Mouse (Mus musculus) left cerebral cortex, postnatal 4 days (tissue): Measurements from ENCODE around the gene Plekhg1. TPM values are rescaled to one million over a fixed set of nuclear protein-coding genes. Genes with fewer than 3 reads are reported as not detected.
A peak's percentile ranks its signal among the peaks of the same experiment; 100 is the strongest.

ENCODE experiments used
- DNase-seq: peaks from one replicate; pipeline ENCODE4 v3.0.0-alpha.2; 2022
- intact Hi-C: fragments of 180-260 bp; cut with DNase I; formaldehyde crosslinking; loops from one replicate; pipeline ENCODE4 v1.15.1; 2025
- total RNA-seq, 2 experiments: library from RNA; stranded (reverse); gene quantifications; 2 replicates each; pipeline ENCODE4 v1.2.3; 2021

Plekhg1 gene
- total RNA-seq, 2 experiments from 2014 or later, result 13.2 to 16.0 TPM

GRCm38 (mm10) chr10:3818940-3819701, 79.0 kb downstream of the Plekhg1 start:
- DNase-seq, result no peak
- intact Hi-C loops, result no loop called here

GRCm38 (mm10) chr10:3823826-3824225, 83.7 kb downstream of the Plekhg1 start:
- intact Hi-C loops, result no loop called here
- no peak for DNase-seq

GRCm38 (mm10) chr10:3826043-3826442, 85.9 kb downstream of the Plekhg1 start:
- intact Hi-C loops, result no loop called here
- no peak for DNase-seq

- no peak for DNase-seq
- intact Hi-C loops, result no loop called here
Observed at GRCm38 (mm10) chr10:3827368-3827767, 87.2 kb downstream of the Plekhg1 start.

GRCm38 (mm10) chr10:3829472-3829871, 89.3 kb downstream of the Plekhg1 start:
- intact Hi-C loops, result no loop called here
- no peak for DNase-seq

DNA sequence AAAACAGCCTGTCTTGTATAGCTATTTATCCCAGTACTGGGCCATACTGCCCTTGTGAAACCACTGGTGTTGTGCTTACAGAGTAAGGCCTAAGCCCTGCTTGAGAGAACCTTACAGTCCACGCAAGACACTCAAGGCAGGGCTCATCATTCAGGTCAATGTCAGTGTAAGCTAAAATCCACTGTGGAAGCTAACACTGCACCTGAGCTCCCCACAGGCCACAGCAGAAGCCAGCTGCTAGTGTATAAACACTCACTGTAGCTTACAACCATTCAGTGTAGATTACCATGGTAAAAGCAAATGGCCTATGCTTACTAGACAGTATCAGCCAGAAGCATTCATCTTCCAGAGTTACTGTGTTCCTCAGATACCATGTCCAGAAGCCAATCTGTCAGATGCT, 90.5 kb downstream of the Plekhg1 start:
- intact Hi-C loops, result no loop called here
- no peak for DNase-seq

DNA sequence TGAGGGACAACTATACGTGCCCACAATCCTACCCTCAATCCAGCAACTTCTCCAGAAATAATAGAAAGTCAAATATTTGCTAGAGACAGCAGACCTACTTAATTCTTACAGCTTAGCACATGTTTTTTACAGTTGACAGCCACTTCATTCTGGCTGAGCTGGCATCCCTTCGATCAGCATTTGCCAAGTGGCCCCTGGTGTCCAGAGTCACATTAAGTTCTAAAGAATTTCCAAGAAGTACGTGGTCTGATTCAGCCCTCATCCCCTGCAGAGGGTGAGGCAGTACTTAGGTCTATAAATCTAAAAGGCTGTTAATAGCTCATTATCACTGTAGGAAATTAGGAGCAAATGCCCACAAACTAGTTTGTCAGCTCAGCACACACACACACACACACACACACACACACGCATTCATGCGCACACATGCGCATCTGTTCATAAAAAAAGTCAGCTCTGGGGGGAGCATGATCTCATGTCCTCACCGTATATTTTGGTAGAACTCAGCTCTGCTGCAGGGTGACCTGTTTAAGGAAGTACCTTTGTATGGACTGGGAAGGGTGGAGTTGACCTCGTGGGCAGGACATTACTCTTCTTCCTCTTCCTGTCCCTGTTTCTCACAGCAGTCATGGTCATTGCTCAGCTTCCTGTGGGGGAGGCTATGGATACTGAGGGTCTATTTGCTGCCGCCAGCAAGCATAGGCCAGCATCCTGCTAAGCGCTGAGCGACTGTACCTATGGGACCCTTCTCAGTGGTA, 91.6 kb downstream of the Plekhg1 start:
- peak; percentile 21 for DNase-seq
- intact Hi-C loops, result no loop called here

- no peak for DNase-seq
- intact Hi-C loops, result no loop called here
Observed at GRCm38 (mm10) chr10:3834060-3834459, 93.9 kb downstream of the Plekhg1 start.

GRCm38 (mm10) chr10:3834678-3835077, 94.5 kb downstream of the Plekhg1 start:
- intact Hi-C loops, result no loop called here
- no peak for DNase-seq

- intact Hi-C loops, result no loop called here
- no peak for DNase-seq
Observed at GRCm38 (mm10) chr10:3835616-3836015, 95.5 kb downstream of the Plekhg1 start.

GRCm38 (mm10) chr10:3839748-3840432, 99.7 kb downstream of the Plekhg1 start:
- intact Hi-C loops, result no loop called here
- DNase-seq, result no peak

DNA sequence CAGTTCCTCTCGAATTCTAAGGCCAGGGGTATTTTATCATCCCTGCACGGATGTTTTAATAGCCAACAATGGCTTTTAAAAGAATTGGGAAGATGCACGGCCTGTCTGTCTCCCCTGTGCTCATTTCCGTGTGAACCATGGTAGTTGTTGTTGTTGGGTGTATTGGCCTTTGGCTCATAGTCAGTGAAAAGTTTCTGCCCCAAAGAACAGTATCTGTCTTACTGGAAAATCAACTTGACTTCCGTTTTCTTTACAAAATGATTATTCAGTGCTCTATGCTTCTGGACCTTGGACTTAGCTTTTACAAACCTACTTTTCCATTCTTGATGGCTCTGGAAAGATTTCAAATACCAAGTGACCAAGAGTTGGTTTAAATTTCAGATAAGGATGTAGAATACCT, 104.3 kb downstream of the Plekhg1 start:
- intact Hi-C loops, result no loop called here
- DNase-seq, result no peak

- intact Hi-C loops, result no loop called here
Observed at GRCm38 (mm10) chr10:3847021-3847420, 106.9 kb downstream of the Plekhg1 start.

DNA sequence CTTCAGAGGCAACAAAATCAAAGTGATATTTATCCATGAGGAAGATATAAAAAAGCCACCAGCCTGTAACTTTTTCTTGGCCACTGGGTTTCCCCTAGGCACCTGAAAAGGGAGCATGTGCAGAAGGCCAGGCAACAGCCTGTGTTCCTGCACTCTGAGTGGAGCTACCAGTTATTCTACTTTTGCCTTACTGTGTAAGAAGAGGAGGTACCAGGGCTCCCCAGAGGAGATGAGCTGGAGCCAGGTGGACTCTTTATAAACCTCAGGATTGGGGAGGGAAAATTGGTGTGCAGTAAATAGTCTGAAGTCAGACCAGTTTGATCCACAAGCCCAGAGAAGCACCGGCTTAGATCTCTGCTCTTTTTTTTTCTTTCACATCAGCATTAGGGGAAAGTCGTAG, 111.3 kb downstream of the Plekhg1 start:
- no peak for DNase-seq
- intact Hi-C loops, result no loop called here

More at GRCm38 (mm10) chr10:3847021-3847420, 106.9 kb downstream of the Plekhg1 start:
- DNase-seq, result no peak

DNA sequence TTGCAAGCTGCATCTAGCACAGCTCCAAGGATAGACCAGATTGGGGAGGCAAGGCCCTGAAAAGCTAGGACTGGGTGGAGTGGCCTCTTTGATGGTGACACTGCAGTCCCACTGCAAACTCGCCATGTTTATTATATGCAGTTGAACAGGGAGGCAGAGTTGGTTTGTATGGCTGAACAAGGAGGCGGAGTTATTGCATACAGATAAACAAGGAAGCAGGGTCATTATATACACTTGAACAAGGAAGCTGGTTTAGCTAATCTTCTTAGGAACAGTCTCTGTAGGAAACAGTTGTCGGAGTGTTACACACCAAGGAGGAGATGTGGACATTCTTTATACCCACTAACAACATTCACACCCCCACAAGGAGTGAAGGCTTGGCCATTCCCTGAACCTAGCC, 112.6 kb downstream of the Plekhg1 start:
- intact Hi-C loops, result no loop called here
- DNase-seq, result no peak

DNA sequence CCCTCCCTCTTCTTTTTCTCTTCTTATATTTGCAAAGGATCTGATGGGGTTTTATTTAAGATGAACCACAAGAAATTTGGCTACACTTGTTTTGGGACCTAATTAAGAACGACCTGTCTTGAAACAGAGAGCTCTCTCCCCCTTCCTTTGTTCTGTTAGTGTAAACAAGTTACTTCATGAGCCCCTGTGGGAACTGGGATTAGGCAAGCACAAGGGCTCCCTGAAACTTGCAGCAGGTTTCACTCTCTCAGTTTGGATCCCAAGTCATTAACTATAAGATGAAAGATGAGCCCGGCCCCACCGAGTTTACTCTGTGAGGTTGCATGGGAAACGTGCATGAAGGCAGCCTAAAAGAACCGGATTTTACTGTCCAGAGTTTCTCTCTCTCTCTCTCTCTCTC, 117.7 kb downstream of the Plekhg1 start:
- intact Hi-C loops, result no loop called here

DNA sequence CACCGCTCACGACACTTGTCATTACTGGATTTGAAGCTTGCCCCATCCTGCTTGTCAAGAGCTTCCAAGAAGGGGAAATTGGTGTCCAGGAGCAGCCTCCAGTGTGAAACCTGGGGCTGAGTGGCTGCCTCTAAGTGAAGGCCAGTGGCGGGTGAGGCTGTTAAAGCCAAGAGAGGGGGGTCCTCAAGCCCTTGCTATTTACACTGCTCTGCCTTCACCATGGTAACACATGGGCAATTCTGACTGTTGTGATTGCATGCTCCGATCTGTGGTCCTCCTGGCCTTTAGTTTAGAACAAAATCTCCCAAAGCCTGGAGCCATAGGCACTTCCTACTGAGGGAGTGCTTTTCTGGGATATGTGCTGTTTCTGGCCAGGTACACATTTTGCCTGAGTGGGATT, 118.3 kb downstream of the Plekhg1 start:
- intact Hi-C loops, result no loop called here
- DNase-seq, result no peak

More for the DNA sequence above, 117.7 kb downstream of the Plekhg1 start:
- DNase-seq, result no peak

DNA sequence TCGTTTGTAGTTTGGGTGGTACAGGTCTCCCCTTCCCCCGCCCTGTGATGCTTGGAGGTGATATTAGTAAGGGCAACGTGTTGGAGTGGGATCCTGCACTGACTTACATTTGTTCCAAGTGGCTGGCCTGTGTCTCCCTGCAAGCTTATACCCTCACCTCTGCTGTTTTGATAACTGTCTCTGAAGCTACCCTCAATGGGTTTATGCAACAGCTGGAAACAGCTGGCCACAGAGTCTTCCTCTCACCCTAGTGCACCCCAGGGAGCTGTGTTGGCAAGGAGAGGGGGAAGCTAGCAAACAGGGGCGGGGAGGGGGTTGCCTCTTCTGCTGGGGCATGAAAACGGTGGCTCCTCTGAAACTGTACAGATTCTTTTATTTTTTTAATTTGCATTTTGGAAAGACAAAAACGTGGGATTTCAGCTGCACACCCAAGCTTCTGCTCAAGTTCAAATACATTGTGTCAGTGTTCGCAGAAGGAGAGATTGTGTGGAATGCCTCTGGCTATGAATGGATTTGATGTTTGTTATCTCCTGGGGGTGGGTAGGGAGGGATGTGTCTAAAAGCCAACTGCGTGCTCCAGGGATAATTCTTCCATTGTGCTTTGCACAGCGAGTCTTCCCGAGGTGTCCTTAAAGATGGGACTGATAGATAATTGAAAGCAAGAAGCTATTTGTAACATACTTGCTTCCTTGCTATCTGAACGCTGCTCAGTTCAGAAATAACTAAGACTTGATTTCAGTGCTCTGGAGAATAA, 119.0 kb downstream of the Plekhg1 start:
- no peak for DNase-seq
- intact Hi-C loops, result no loop called here

DNA sequence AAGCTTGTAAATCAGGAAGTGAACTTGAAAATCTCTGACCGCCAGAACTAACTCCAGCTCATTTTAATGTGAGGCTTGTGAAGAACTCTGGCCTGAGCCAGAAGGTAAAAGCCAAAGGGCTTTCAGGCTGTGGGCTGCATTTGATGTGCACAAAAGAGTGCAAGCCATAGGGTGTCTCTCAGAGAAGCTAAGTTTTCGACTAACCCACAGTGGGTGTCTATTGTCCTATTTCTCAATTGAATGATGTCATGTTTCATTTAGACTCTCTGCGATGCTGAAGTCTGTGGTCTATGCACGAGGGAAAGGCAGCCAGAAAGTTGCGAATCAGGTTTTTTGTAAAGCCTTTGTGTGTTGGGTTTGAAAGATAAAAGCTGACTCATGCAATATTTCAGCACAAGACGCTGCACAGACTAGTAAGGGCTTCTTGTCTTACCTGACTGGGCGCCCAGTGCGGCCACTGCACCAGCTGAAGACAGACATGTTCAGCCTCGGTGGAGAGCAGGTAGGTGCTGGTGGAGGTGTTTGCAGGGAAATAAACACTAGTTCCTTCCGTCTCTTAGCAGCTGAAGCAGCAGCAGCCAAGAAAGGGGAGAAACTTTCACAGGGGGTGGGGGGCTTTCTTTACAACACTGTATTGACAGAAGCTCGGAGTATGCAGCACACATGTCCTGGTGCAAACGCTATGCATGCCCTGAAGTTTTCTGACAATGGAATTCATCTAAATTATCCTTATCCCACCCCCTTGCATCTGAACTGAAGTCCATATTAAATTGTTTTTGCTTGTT, 123.4 kb downstream of the Plekhg1 start:
- no peak for DNase-seq
- intact Hi-C loops, result no loop called here

GRCm38 (mm10) chr10:3864196-3864540, 124.0 kb downstream of the Plekhg1 start:
- no peak for DNase-seq
- intact Hi-C loops, result no loop called here
